Mouse (Mus musculus) left cerebral cortex, adult 2 months (tissue): ENCODE results near the gene Ppfibp1. TPM values are rescaled to one million over a fixed set of nuclear protein-coding genes. Genes with fewer than 3 reads are reported as not detected.

ENCODE experiments used
- DNase-seq, 2 experiments: peaks; one replicate each; pipeline ENCODE4 v3.0.0; 2021 to 2022; ENCODE audit warnings: low spot score in 2 of 2, mixed read lengths in 1 of 2; ENCODE audit errors: extremely low spot score in 1 of 2
- H3K27ac ChIP-seq: fragments of 200-600 bp; 2 replicates; pipeline ENCODE4 v1.8.1; 2022
- H3K4me3 ChIP-seq: fragments of 200-600 bp; 2 replicates; pipeline ENCODE4 v1.8.1; 2022
- CTCF ChIP-seq: fragments of 200-600 bp; IDR thresholded peaks from 2 replicates; pipeline ENCODE4 v1.8.1; 2022; ENCODE audit warnings: antibody characterized with exemption, mild to moderate bottlenecking, moderate library complexity
- intact Hi-C: fragments of 180-260 bp; cut with DNase I; formaldehyde crosslinking; loops from one replicate; pipeline ENCODE4 v1.15.1; 2025
- total RNA-seq, 2 experiments: library from RNA; stranded (reverse); gene quantifications; 2 replicates each; pipeline ENCODE4 v1.2.3; 2021

The Ppfibp1 gene
- total RNA-seq, 2 experiments from 2014 or later: 61.0 to 61.6 TPM

DNA sequence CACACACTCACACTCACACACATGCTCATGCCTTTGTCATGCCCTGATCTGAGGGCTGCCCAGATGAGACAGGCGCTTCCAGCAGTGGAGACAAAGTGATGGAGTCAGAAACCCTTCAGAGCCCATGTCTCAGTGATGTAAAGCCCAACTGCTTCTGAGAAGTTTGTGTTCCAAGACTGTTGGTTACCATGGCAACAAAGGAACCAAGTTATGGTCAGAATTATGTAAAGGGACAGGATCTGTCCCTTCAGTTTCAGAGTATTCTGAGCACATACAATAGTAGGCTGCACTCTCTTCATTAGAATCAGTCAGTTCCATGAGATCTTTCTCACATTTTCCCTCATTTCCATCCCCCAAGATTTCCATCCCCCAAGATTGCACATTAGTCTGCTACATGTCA lies 66.0 kb downstream of the Ppfibp1 start, which contains the start of gene 1700034J05Rik:
1700034J05Rik (minus strand) TSS at position 165 of the 400 bp plus-strand sequence.
- DNase-seq: no peak
- H3K4me3 ChIP-seq: no peak within 1 kb of the TSS
- H3K27ac ChIP-seq: peak within 1 kb of the TSS; percentile 32; the same call in 1 of the 2 replicates
- no peak for TF ChIP-seq CTCF
- intact Hi-C loops: no loop called here

DNA sequence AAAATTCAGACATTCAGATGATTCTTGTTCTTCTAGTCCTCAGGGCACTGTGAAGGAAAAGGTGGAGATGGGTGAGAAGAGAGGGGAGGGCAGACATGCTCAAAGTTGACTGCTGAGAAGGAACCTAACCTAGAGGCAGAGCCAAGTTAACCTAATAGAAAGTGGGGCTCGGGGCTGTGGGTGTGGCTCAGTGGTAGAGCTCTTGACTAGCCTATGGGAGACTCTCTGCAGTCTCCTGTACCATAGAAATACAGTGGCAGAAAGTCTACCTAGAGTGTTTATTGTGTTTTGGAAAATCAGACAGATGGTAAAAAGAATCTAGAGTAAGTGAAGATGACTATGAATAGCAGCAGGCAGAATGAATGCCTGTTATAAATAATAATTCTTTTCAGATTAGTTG lies 67.2 kb downstream of the Ppfibp1 start:
- intact Hi-C loops: loop anchor here (1.0 kb wide), 1 partner anchor 78 kb away; no protein-coding TSS in a partner anchor
- Histone ChIP-seq H3K27ac (peak overlapping the region; percentile 45; the same call in 1 of the 2 replicates), H3K4me3 (no peak overlapping the region)
- DNase-seq: no peak
- TF ChIP-seq CTCF: no peak

DNA sequence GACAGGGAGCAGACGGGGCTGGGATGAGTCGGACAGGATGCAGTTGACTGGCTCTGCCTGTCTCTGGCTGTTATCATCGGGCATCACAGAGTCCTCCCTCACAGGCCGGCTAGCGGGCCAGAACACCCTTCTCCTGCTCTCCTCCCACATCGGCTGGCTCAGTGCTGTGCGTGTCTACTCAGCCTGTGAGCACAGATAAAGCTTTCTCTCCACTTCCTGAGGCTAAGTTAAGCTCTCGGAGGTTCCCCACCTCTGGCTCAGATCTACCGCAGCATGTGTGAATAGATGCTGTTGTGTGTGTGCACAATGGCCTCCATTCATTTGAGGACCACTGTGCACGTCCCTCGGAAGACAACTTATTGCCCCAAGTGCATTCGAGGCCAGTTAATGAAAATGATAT lies 67.6 kb downstream of the Ppfibp1 start:
- Histone ChIP-seq H3K27ac (peak overlapping the region; percentile 45; the same call in 1 of the 2 replicates), H3K4me3 (no peak overlapping the region)
- peak; percentile 33 to 51 for DNase-seq
- no peak for TF ChIP-seq CTCF
- intact Hi-C loops: loop anchor here (1.0 kb wide), 1 partner anchor 79 kb away; no protein-coding TSS in a partner anchor

DNA sequence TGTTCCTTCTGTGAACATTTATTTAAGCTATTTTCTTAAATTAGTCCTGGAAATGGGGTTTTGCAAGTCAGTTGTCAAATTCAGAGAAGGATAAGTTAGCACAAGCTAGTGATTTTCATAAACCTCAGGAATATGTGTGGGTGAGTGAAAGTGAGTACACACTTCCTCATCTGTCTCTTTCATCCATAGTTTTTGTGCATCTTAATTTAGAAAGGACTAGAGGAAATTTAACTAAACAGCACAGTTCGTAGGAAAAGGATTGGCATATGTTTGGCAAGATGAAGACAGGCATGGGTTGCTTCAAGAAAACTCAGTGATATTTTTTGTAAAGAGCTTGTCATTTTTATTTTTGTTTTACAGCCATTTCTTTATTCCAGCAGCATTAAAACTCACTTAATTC lies 68.7 kb downstream of the Ppfibp1 start:
- no peak for TF ChIP-seq CTCF
- Histone ChIP-seq H3K27ac (no peak overlapping the region), H3K4me3 (no peak overlapping the region)
- intact Hi-C loops: no loop called here
- DNase-seq: no peak

DNA sequence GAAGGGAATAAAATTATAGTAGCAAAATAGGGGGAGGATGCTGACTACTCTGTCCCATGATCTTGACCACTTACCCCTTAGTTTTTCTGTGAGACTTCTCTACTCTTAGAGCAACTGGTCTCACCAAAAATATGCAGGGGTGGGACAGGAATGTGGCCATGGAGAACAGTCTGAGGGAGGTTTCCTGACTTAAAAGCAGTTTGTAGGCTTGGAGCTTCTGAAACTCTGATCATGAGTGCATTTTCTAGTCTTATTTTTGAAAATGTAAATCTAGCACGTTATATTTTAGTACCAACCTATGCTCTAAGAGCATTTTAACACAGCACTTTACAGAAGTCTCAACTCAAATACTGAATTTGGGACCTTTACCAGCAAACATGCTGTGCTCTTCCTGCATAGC lies 70.4 kb downstream of the Ppfibp1 start:
- Histone ChIP-seq H3K4me3 (no peak overlapping the region), H3K27ac (peak overlapping the region; percentile 67)
- intact Hi-C loops: loop anchor here (1.0 kb wide), 1 partner anchor 25 kb away; no protein-coding TSS in a partner anchor
- no peak for TF ChIP-seq CTCF
- no peak for DNase-seq

DNA sequence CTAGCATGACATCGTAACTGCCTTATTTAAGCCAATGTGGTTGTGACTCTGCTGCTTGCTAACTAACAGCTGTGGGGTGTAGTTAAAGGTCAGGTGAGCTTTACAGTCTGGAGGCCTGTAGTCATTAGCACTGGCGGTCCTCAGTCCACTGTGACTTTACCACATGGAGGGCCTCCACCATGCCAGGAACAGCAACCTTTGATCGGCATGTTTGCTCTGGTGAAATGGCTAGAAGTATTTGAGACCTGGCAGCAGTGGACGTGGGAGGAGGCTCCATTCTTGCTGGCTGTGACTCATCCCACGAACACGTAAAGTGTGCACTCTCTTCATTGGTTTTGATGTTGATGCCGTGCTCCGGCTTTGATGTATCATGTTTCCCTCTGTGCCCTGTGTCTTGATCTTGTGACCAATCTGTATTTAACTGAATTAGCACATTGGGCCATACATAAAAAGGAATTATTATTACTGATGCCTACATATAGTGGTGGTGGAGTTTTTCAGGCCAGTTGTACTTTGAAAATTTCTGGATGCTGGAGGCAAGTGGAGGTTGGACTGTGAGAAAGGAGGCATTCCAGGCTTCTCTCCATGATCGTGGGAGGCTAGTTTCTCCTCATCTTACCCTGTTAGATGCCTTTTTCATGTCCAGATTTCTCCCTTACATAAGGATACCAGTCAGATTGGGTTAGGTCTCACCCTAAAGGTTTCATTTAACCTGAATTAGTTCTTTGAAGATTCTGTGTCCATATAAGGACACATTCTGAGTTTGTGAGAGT lies 71.8 kb downstream of the Ppfibp1 start:
- TF ChIP-seq CTCF: no peak
- DNase-seq: peak in 1 of 2 experiments; percentile 33
- no peak overlapping the region for H3K4me3 ChIP-seq
- H3K27ac ChIP-seq: peak overlapping the region; percentile 67
- intact Hi-C loops: loop anchor here (1.0 to 2.0 kb wide), 2 partner anchors 23 to 83 kb away; no protein-coding TSS in a partner anchor

DNA sequence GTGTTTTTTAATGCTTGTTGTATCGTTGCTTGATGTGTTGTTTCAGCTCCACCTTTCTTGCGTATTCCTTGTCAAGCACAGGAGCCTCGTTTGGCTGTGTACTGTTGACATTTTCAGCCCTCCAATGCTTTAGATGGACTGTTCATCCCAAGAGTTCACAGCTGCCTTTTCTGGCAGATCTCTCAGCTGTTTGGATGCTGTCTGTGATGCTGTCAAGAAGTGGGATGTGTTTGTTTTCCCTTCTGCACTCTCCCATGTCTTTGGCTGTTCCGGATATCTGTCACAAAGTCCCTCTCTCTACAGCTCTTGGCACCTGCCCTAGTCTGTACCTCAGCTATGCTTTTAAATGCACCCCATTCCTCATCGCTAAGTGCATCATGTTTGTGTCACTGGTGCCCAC lies 72.7 kb downstream of the Ppfibp1 start:
- Histone ChIP-seq H3K4me3 (no peak overlapping the region), H3K27ac (peak overlapping the region; percentile 67)
- intact Hi-C loops: loop anchor here (1.0 to 2.0 kb wide), 2 partner anchors 84 to 128 kb away; no protein-coding TSS in a partner anchor
- DNase-seq: no peak
- TF ChIP-seq CTCF: no peak

DNA sequence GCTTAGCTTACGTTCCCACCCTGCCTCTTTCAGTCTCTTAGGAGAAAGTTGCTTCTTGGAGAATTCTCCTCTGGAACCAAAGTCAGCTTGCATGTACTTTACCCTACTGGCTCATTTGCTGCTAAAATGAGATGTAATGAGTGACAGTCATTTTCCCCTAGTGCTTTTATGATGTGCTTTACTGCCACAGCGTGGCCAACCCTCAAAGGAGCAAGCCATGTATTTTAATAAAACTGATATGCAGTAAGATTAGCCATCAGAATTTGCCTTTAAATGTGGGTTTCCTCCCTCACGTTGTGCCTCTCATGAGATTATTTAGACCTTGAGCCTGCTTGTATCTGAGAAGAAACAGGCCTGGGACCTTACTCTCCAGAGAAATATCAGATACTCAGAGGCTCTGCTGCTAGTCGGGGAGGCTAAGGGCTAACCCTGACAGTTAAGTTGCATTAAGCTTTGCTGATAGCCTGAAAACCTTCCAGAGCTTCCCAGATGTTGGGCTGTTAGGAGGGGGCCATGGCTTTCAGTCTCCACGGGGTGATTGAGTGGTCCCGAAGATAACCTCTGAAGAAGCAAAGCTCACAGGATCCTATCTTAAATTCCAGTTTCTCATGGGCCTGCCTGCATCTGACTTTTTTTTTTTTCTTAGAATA lies 73.7 kb downstream of the Ppfibp1 start:
- TF ChIP-seq CTCF: peak; percentile 56
- intact Hi-C loops: loop anchor here (1.0 to 2.0 kb wide), 2 partner anchors 85 to 129 kb away; no protein-coding TSS in a partner anchor
- H3K4me3 ChIP-seq: no peak overlapping the region
- no peak overlapping the region for H3K27ac ChIP-seq
- DNase-seq: no peak

DNA sequence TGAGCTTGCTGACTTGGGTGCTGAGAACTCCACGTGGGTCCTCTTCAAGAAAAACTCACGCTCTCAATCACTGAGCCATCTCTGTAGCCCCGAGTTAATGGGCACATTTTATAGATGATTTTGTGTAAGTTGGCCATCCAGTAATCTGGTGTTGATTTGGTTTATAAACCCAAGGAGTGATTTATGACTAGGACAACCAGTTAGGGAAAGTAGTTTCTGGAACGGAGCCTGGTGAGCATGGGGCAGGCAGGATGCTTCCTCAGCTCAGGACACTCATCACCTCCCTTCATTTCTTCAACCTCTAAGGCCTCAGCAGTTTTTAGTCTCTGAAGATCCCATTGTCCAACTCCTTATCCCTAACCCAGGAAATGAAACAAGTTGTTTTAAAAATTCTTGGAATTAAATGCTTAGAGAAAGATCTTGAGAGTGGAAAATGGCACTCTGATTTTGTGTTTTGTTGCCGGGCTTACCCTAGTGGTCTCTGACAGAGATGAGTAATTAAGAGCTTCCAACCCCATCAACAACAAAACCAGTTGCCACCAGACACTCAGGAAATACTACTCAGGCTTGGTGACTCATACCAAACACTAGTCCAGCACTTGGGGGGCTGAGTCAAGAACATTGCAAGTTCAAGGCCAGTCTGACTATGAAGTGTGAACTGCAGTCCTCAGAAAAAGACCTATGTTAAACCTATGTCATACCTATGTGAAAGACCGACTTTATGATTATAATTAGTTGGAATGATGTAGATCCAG lies 75.3 kb downstream of the Ppfibp1 start:
- Histone ChIP-seq H3K27ac (no peak overlapping the region), H3K4me3 (no peak overlapping the region)
- no peak for DNase-seq
- TF ChIP-seq CTCF: no peak
- intact Hi-C loops: loop anchor here (2.0 kb wide), 1 partner anchor 139 kb away; no protein-coding TSS in a partner anchor

DNA sequence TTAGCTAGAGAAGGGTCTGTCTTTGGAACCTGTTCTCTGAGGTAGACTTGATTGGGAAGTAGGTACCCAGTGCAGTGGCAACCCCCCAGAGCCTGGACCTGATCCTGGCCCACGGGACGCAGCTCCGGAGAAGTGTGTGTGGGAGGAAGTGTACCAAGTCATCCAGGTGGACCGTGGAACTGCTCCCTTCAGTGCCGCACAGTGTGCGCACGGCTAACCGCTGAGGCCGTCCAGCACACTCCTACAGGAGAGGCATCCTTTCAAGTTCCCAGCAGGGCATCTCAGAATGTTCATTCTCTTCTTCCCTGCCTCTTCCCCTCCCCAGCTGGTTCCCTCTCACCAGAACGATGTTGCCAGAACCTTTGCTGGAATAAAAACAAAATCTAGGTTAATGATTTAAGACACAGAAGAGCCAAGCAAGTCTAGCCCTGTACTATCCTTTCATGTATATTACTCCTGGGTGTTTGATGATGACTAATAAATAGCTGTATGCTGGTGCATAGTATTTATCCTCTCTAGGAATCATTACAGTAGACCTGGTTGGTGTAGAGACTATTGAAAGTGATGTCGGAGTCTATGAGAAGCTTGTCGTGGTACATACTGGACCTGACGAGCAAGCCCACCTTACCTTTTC lies 77.0 kb downstream of the Ppfibp1 start:
- Histone ChIP-seq H3K27ac (no peak overlapping the region), H3K4me3 (no peak overlapping the region)
- DNase-seq: no peak
- no peak for TF ChIP-seq CTCF
- intact Hi-C loops: loop anchor here (2.0 kb wide), 1 partner anchor 140 kb away; no protein-coding TSS in a partner anchor

DNA sequence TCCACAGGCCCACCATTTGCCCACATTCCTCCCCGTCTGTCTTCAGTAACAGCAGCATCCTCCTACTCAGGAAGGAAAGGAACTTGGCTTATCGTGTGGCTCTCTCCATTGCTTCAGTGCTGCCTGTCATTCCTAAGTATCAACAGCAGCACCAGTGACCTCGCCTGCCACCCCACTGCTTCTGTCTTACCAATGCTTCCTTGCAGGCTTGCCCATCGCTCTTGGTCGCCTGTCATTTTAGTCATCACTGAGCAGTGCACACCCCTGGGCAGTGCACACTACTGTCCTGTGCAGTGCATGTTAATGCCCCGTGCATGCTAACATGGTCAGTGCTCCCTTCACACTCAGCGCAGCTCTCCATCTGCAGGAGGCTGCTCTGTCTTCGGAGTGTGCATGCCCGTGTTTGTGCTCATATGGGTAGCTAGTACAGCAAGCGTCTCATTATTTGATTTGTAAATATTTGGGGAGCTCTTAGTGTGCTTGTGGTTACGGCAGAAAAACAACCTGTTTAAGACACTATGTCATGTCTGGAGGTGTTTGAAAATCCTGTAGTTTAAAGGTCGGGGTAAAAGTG lies 78.2 kb downstream of the Ppfibp1 start:
- TF ChIP-seq CTCF: no peak
- intact Hi-C loops: no loop called here
- Histone ChIP-seq H3K4me3 (no peak overlapping the region), H3K27ac (no peak overlapping the region)
- no peak for DNase-seq
